ENCODE assay signal across 15 mouse cellular contexts in genomic region chr15:10106853-10107252, GRCm38 (mm10).
"Had no signal": no experiment of that assay in that cellular context is flagged by ENCODE, and none has a peak within 500 bp of the region (broad histone marks: within the 10 kb centered on the region; RNA-seq: fewer than 3 reads in every experiment).

No protein-coding gene starts in this region.

- H3K27me3 ChIP-seq: limb, embryonic 13.5 days; liver, embryonic 12.5 days; liver, embryonic 15.5 days; lung, embryonic 15.5 days had no signal

- H3K27ac ChIP-seq: limb, embryonic 10.5 days; limb, embryonic 13.5 days; liver, embryonic 12.5 days; liver, embryonic 15.5 days; lung, embryonic 15.5 days had no signal

- DNase-seq: kidney, adult 18-20 months; kidney, adult 9 months; kidney, postnatal 14 days; kidney, postnatal 4 days; liver; lung, adult 18-20 months; lung, postnatal 10 days; lung, postnatal 36 days; midbrain, embryonic 14.5 days; thymus, postnatal 36 days had no signal

- H3K4me3 ChIP-seq: limb, embryonic 10.5 days; limb, embryonic 13.5 days; liver, embryonic 12.5 days; liver, embryonic 15.5 days; lung, embryonic 15.5 days had no signal

- H3K4me1 ChIP-seq: limb, embryonic 10.5 days; limb, embryonic 13.5 days; liver, embryonic 12.5 days; liver, embryonic 15.5 days; lung, embryonic 15.5 days had no signal
